Mouse (Mus musculus): ENCODE measurements around the gene Pnlip. TPM values are rescaled to one million over a fixed set of nuclear protein-coding genes. Genes with fewer than 3 reads are reported as not detected.

Pnlip gene
- polyA plus RNA-seq, 1 experiment from 2014 or later: not detected

DNA sequence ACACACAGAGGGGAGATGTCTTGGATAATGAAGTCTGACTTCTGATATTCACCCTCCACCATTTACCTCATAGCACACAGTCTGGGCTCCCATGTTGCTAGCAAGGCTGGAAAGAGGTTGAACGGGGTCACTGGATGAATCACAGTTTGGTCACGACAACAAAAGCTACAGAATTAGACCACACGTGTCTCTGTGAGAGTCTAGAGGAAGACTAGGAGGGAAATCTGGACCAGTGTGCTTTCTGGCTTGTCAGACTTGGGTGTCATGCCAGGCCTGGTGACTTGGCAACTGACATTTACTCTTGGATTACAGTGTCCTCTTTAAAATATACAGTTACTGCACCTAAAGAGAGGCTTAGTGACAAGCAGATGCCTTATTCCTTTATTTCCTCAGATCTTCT lies 56.3 kb downstream of the Pnlip start:
- H3K4me2 ChIP-seq (replicated peaks; ENCODE audit: low read depth): no peak overlapping the region
- no peaks in the 10 kb centered on the region for H3K36me3 ChIP-seq (ENCODE audit: control insufficient read depth, insufficient read depth)
- no peak for ATAC-seq
- H3K27me3 ChIP-seq (replicated peaks; ENCODE audit: control insufficient read depth, insufficient read depth, low read length): no peaks in the 10 kb centered on the region
- WGBS: 78% methylated on average over 3 of the region's 3 CpGs
- H3K4me1 ChIP-seq (replicated peaks; ENCODE audit: control insufficient read depth, insufficient read depth, low read length): no peaks in the 10 kb centered on the region
- no peak overlapping the region for H3K4me3 ChIP-seq (ENCODE audit: low read depth, low read length)
- no peak overlapping the region for H3K27ac ChIP-seq (ENCODE audit: low read depth, low read length)
- H3K9ac ChIP-seq (ENCODE audit: low read depth, low read length): no peak overlapping the region
- TF ChIP-seq CTCF (IDR thresholded peaks at IDR 0.05; ENCODE audit: low read depth): no peak
- no peaks in the 10 kb centered on the region for H3K9me3 ChIP-seq (ENCODE audit: control insufficient read depth)

DNA sequence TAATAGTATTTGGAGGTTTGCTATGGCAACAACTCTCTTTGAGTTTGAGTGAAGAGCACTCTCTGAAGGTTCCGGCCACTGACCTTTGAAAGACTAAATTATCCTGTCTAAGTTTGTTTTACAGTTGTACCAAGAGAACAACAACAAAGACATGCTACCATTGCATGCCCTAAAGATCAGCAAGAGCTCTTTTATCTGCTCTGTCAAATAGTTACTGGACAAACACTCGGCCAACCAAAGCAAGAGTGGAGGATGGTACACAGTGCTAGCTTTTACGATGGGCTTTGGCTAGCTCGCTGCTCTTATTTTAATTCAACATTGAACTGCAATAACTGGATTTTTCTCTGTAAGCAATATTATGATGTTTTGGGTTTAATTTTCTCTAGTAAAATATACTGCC lies 65.6 kb downstream of the Pnlip start:
- Histone ChIP-seq H3K36me3 (ENCODE audit: control insufficient read depth, insufficient read depth) (no peaks in the 10 kb centered on the region), H3K4me2 (replicated peaks; ENCODE audit: low read depth) (no peak overlapping the region), H3K9ac (ENCODE audit: low read depth, low read length) (no peak overlapping the region), H3K27ac (ENCODE audit: low read depth, low read length) (no peak overlapping the region), H3K4me1 (replicated peaks; ENCODE audit: control insufficient read depth, insufficient read depth, low read length) (no peaks in the 10 kb centered on the region), H3K4me3 (ENCODE audit: low read depth, low read length) (no peak overlapping the region), H3K27me3 (replicated peaks; ENCODE audit: control insufficient read depth, insufficient read depth, low read length) (no peaks in the 10 kb centered on the region), H3K9me3 (ENCODE audit: control insufficient read depth) (0 out of 2 replicates have a peak, but pooled peaks cover 3% of the 10 kb centered on the region)
- ATAC-seq: no peak
- WGBS: 77% methylated on average over 4 of the region's 4 CpGs
- TF ChIP-seq CTCF (IDR thresholded peaks at IDR 0.05; ENCODE audit: low read depth): no peak

DNA sequence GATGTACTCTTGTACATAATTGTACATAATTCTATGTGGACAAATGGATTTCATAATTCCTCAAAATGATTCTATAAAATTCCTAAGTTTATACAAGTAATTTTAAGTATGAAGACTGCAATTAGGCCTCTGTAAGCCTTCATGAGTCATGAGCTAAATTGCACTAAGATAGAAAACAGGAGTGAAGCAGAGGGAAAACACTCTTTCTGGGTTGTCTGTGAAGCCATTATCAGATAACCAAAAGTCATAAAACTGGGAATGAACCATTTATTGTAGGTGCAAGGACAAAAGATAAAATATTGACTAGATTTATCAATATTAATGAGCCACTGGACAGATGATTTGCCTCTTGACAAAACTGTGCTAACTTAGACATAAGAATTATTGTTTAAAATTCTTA lies 68.1 kb downstream of the Pnlip start:
- Histone ChIP-seq H3K36me3 (ENCODE audit: control insufficient read depth, insufficient read depth) (no peaks in the 10 kb centered on the region), H3K4me2 (replicated peaks; ENCODE audit: low read depth) (no peak overlapping the region), H3K9me3 (ENCODE audit: control insufficient read depth) (0 out of 2 replicates have a peak, but pooled peaks cover 3% of the 10 kb centered on the region), H3K9ac (ENCODE audit: low read depth, low read length) (no peak overlapping the region), H3K4me1 (replicated peaks; ENCODE audit: control insufficient read depth, insufficient read depth, low read length) (no peaks in the 10 kb centered on the region), H3K27me3 (replicated peaks; ENCODE audit: control insufficient read depth, insufficient read depth, low read length) (no peaks in the 10 kb centered on the region), H3K4me3 (ENCODE audit: low read depth, low read length) (no peak overlapping the region), H3K27ac (ENCODE audit: low read depth, low read length) (no peak overlapping the region)
- no peak for ATAC-seq
- TF ChIP-seq CTCF (IDR thresholded peaks at IDR 0.05; ENCODE audit: low read depth): no peak

DNA sequence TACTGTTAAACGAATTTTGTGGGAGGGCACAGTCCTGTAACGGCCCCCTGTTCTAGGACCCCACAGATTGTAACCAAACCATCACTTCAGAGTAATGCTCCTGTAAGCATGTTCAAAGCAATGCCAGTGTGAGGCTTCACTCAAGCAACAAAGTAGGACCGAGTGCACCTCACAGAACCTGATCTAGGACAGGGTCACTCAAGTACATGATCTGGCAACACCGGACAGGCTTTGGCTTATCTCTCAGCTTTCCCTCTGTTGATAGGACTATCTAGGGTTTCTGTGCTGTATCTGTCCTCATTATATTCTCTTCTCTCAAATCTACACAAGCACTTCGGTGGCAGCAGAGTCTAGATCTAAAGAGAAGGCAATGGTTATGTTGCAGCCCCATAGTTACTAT lies 74.3 kb downstream of the Pnlip start:
- WGBS: 58% methylated on average over 5 of the region's 5 CpGs
- TF ChIP-seq CTCF (IDR thresholded peaks at IDR 0.05; ENCODE audit: low read depth): no peak
- no peak overlapping the region for H3K9ac ChIP-seq (ENCODE audit: low read depth, low read length)

DNA sequence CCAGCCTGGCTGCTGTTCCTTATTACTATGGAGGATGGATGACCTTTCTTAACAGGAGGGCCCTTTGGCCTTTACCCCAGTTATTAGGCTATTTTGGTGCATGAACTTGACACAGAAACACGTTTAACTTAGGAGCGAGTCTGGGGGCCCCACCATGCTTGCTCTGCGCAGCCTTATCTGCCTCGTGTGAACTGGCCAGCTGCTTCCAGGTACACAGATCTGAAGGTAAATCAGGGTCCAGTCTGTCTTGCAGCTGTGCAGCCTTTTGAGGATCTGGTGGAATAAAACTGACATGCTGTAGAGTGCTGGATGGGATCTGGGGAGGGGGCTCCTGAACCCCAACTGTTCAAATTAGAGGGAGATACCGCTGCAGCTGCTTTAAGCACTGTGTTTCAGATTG lies 75.5 kb downstream of the Pnlip start:
- H3K9me3 ChIP-seq (ENCODE audit: control insufficient read depth): no peaks in the 10 kb centered on the region
- ATAC-seq: no peak
- H3K9ac ChIP-seq (ENCODE audit: low read depth, low read length): no peak overlapping the region
- H3K4me1 ChIP-seq (replicated peaks; ENCODE audit: control insufficient read depth, insufficient read depth, low read length): peaks cover 3% of the 10 kb centered on the region
- TF ChIP-seq CTCF (IDR thresholded peaks at IDR 0.05; ENCODE audit: low read depth): no peak
- no peak overlapping the region for H3K4me3 ChIP-seq (ENCODE audit: low read depth, low read length)
- H3K27ac ChIP-seq (ENCODE audit: low read depth, low read length): no peak overlapping the region
- no peak overlapping the region for H3K4me2 ChIP-seq (replicated peaks; ENCODE audit: low read depth)
- no peaks in the 10 kb centered on the region for H3K36me3 ChIP-seq (ENCODE audit: control insufficient read depth, insufficient read depth)
- WGBS: 44% methylated on average over 5 of the region's 5 CpGs
- H3K27me3 ChIP-seq (replicated peaks; ENCODE audit: control insufficient read depth, insufficient read depth, low read length): no peaks in the 10 kb centered on the region

More for the DNA sequence above, 74.3 kb downstream of the Pnlip start:
- Histone ChIP-seq H3K27ac (ENCODE audit: low read depth, low read length) (no peak overlapping the region), H3K36me3 (ENCODE audit: control insufficient read depth, insufficient read depth) (no peaks in the 10 kb centered on the region), H3K4me3 (ENCODE audit: low read depth, low read length) (no peak overlapping the region), H3K4me1 (replicated peaks; ENCODE audit: control insufficient read depth, insufficient read depth, low read length) (peaks cover 3% of the 10 kb centered on the region; the same call in 1 of the 2 replicates), H3K9me3 (ENCODE audit: control insufficient read depth) (0 out of 2 replicates have a peak, but pooled peaks cover 3% of the 10 kb centered on the region), H3K27me3 (replicated peaks; ENCODE audit: control insufficient read depth, insufficient read depth, low read length) (no peaks in the 10 kb centered on the region), H3K4me2 (replicated peaks; ENCODE audit: low read depth) (no peak overlapping the region)
- no peak for ATAC-seq

DNA sequence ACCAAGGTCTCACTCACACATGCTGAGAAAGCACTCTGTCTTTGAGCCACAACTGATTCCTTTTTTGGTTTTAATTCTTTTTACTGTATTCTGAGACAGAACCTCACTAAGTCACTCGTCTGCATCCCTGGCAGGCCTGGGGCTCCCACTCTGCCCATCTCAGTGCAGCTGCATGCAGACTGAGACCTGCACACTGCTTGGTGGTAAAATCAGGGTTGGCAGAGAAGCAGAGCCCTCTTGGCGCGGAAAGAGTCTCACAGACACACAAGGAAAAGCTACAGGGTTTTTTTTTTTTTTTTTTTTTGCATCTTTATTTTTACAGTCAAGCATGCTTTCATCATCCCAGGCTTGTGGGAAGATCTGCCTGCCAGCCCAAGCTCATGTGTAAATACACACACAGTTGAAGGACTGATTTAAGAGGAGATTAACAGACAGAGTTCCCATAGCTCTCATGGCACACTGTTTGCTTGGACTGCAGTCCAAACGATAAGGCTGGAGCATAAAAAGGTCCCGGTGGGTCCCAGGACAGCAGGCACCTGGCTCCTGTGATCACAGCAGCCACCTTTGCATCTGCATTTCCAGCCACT lies 76.2 kb downstream of the Pnlip start, which contains the start of gene Pnliprp1:
Gene Pnliprp1, plus strand, starts transcription at position 443 of the 587 bp plus-strand sequence.
- 27% methylated on average over 5 of the region's 5 CpGs for WGBS
- no peaks in the 10 kb centered on the region for H3K36me3 ChIP-seq (ENCODE audit: control insufficient read depth, insufficient read depth)
- H3K9ac ChIP-seq (ENCODE audit: low read depth, low read length): no peak within 1 kb of the TSS
- ATAC-seq: no peak
- no peaks in the 10 kb centered on the region for H3K27me3 ChIP-seq (replicated peaks; ENCODE audit: control insufficient read depth, insufficient read depth, low read length)
- no peak within 1 kb of the TSS for H3K27ac ChIP-seq (ENCODE audit: low read depth, low read length)
- H3K4me1 ChIP-seq (replicated peaks; ENCODE audit: control insufficient read depth, insufficient read depth, low read length): peaks cover 9% of the 10 kb centered on the region
- no peaks in the 10 kb centered on the region for H3K9me3 ChIP-seq (ENCODE audit: control insufficient read depth)
- no peak within 1 kb of the TSS for H3K4me2 ChIP-seq (replicated peaks; ENCODE audit: low read depth)
- H3K4me3 ChIP-seq (ENCODE audit: low read depth, low read length): no peak within 1 kb of the TSS
- no peak for TF ChIP-seq CTCF (IDR thresholded peaks at IDR 0.05; ENCODE audit: low read depth)

Other genes starting within 250 kb of the Pnlip start
- 4.9 TPM in 2 replicates for gene Gfra1, start 196.6 kb upstream of the Pnlip start, polyA plus RNA-seq (2015; fragmentation: Nextera tagmentation; extraction: Ambion mirVana)
- not detected in 2 replicates for gene Ccdc172, start 140.5 kb upstream of the Pnlip start, polyA plus RNA-seq (2015; fragmentation: Nextera tagmentation; extraction: Ambion mirVana)
- gene Pnliprp1, start 76.4 kb downstream of the Pnlip start, polyA plus RNA-seq (2015; fragmentation: Nextera tagmentation; extraction: Ambion mirVana): 17.4 and 26.4 TPM in 2 replicates
- gene Pnliprp2, start 107.2 kb downstream of the Pnlip start, polyA plus RNA-seq (2015; fragmentation: Nextera tagmentation; extraction: Ambion mirVana): 5.2 and 5.3 TPM in 2 replicates
- not detected in 2 replicates for gene 1700019N19Rik, start 142.0 kb downstream of the Pnlip start, polyA plus RNA-seq (2015; fragmentation: Nextera tagmentation; extraction: Ambion mirVana)

All from intestine, postnatal 0 days (tissue).